In genomic region chr6:114930646-114931045, GRCm38 (mm10) we compare ENCODE assay signal across 11 mouse cellular contexts. TPM values are rescaled to one million over a fixed set of nuclear protein-coding genes. Genes with fewer than 3 reads are reported as not detected.
DNase-seq lines count a peak whose midpoint lies in the region; ATAC-seq and TF ChIP-seq lines count a peak whose summit lies in the region.
"Had no signal": no experiment of that assay in that cellular context is flagged by ENCODE, and none has a peak within 500 bp of the region (broad histone marks: within the 10 kb centered on the region; RNA-seq: fewer than 3 reads in every experiment).

No protein-coding gene starts in this region.

- peak overlapping the region; percentile 24; the same call in 1 of the 2 replicates for H3K9ac ChIP-seq in heart, embryonic 13.5 days
- H3K9ac ChIP-seq in heart, embryonic 12.5 days: no peak overlapping the region
- H3K9ac ChIP-seq in midbrain, postnatal 0 days (replicated peaks; ENCODE audit: low read length, poor library complexity, severe bottlenecking): no peak overlapping the region
- no peak overlapping the region for H3K9ac ChIP-seq in midbrain, embryonic 15.5 days
- no peak overlapping the region; the same call in 1 of the 2 replicates for H3K9ac ChIP-seq in intestine, embryonic 15.5 days
- H3K9ac ChIP-seq: forebrain, embryonic 12.5 days; stomach, embryonic 15.5 days had no signal

- H3K27me3 ChIP-seq in heart, embryonic 13.5 days (replicated peaks): no peaks in the 10 kb centered on the region
- H3K27me3 ChIP-seq in heart, embryonic 12.5 days (replicated peaks): no peaks in the 10 kb centered on the region
- no peaks in the 10 kb centered on the region for H3K27me3 ChIP-seq in midbrain, postnatal 0 days (ENCODE audit: insufficient read depth, low read length)
- no peaks in the 10 kb centered on the region for H3K27me3 ChIP-seq in midbrain, embryonic 15.5 days (replicated peaks)
- H3K27me3 ChIP-seq in intestine, embryonic 15.5 days (replicated peaks): no peaks in the 10 kb centered on the region
- 0 out of 2 replicates have a peak, but pooled peaks cover 3% of the 10 kb centered on the region for H3K27me3 ChIP-seq in heart, embryonic 10.5 days (ENCODE audit: insufficient read depth, poor library complexity, severe bottlenecking)
- H3K27me3 ChIP-seq: stomach, embryonic 15.5 days had no signal

- no peaks in the 10 kb centered on the region for H3K36me3 ChIP-seq in heart, embryonic 13.5 days
- no peaks in the 10 kb centered on the region for H3K36me3 ChIP-seq in heart, embryonic 12.5 days
- H3K36me3 ChIP-seq in midbrain, postnatal 0 days (ENCODE audit: insufficient read depth, low read length): no peaks in the 10 kb centered on the region
- no peaks in the 10 kb centered on the region for H3K36me3 ChIP-seq in midbrain, embryonic 15.5 days (replicated peaks)
- H3K36me3 ChIP-seq in intestine, embryonic 15.5 days: no peaks in the 10 kb centered on the region
- no peaks in the 10 kb centered on the region for H3K36me3 ChIP-seq in heart, embryonic 10.5 days
- H3K36me3 ChIP-seq: forebrain, embryonic 12.5 days; stomach, embryonic 15.5 days had no signal

- WGBS in heart, embryonic 13.5 days: 75% methylated on average over 8 of the region's 8 CpGs
- 81% methylated on average over 8 of the region's 8 CpGs for WGBS in heart, embryonic 12.5 days
- 88% methylated on average over 8 of the region's 8 CpGs for WGBS in midbrain, postnatal 0 days
- 89% methylated on average over 8 of the region's 8 CpGs for WGBS in midbrain, embryonic 15.5 days
- 83% methylated on average over 8 of the region's 8 CpGs for whole genome bisulfite sequencing in intestine, embryonic 15.5 days
- 84% methylated on average over 8 of the region's 8 CpGs for WGBS in heart, embryonic 10.5 days

- H3K4me1 ChIP-seq in heart, embryonic 13.5 days: peaks cover 30% of the 10 kb centered on the region
- peaks cover 22% of the 10 kb centered on the region for H3K4me1 ChIP-seq in heart, embryonic 12.5 days (replicated peaks)
- no peaks in the 10 kb centered on the region for H3K4me1 ChIP-seq in midbrain, postnatal 0 days (ENCODE audit: insufficient read depth, low read length)
- H3K4me1 ChIP-seq in midbrain, embryonic 15.5 days: peaks cover 7% of the 10 kb centered on the region; the same call in 1 of the 2 replicates
- peaks cover 27% of the 10 kb centered on the region for H3K4me1 ChIP-seq in intestine, embryonic 15.5 days (replicated peaks)
- H3K4me1 ChIP-seq in heart, embryonic 10.5 days: peaks cover 36% of the 10 kb centered on the region; the same call in 1 of the 2 replicates

- TF ChIP-seq CTCF in midbrain, postnatal 0 days (IDR thresholded peaks at IDR 0.05): no peak

- no peak overlapping the region for H3K4me3 ChIP-seq in heart, embryonic 13.5 days
- no peak overlapping the region for H3K4me3 ChIP-seq in heart, embryonic 12.5 days
- no peak overlapping the region for H3K4me3 ChIP-seq in midbrain, postnatal 0 days (ENCODE audit: low read depth, low read length)
- H3K4me3 ChIP-seq in midbrain, embryonic 15.5 days: no peak overlapping the region
- no peak overlapping the region for H3K4me3 ChIP-seq in intestine, embryonic 15.5 days (replicated peaks)
- H3K4me3 ChIP-seq in heart, embryonic 10.5 days: no peak overlapping the region
- H3K4me3 ChIP-seq: forebrain, embryonic 12.5 days; heart, adult 2 months; stomach, embryonic 15.5 days had no signal

- no peak overlapping the region for H3K4me2 ChIP-seq in heart, embryonic 13.5 days
- no peak overlapping the region for H3K4me2 ChIP-seq in heart, embryonic 12.5 days
- 0 out of 2 replicates have a peak overlapping the region, but pooled peaks have one; percentile 29 for H3K4me2 ChIP-seq in midbrain, postnatal 0 days (ENCODE audit: low read depth, low read length, poor library complexity, severe bottlenecking)
- H3K4me2 ChIP-seq in midbrain, embryonic 15.5 days: no peak overlapping the region
- H3K4me2 ChIP-seq in intestine, embryonic 15.5 days (replicated peaks): peak overlapping the region; percentile 50

- DNase-seq in midbrain, postnatal 0 days (ENCODE audit: low spot score): no peak
- DNase-seq in naive thymus-derived CD4-positive, alpha-beta T cell, adult 2 months (ENCODE audit: low read depth): peak; percentile 30
- DNase-seq in heart, embryonic 10.5 days (ENCODE audit: low spot score): no peak

- H3K9me3 ChIP-seq in heart, embryonic 13.5 days: 0 out of 2 replicates have a peak, but pooled peaks cover 4% of the 10 kb centered on the region
- H3K9me3 ChIP-seq in heart, embryonic 12.5 days (replicated peaks): peaks cover 5% of the 10 kb centered on the region; the same call in 1 of the 2 replicates
- H3K9me3 ChIP-seq in midbrain, postnatal 0 days (ENCODE audit: low read length): no peaks in the 10 kb centered on the region
- H3K9me3 ChIP-seq in midbrain, embryonic 15.5 days: no peaks in the 10 kb centered on the region
- H3K9me3 ChIP-seq in intestine, embryonic 15.5 days: no peaks in the 10 kb centered on the region
- H3K9me3 ChIP-seq in heart, embryonic 10.5 days: 0 out of 2 replicates have a peak, but pooled peaks cover 2% of the 10 kb centered on the region
- H3K9me3 ChIP-seq: forebrain, embryonic 12.5 days; stomach, embryonic 15.5 days had no signal

- no peak for ATAC-seq in heart, embryonic 13.5 days (ENCODE audit: extremely low read depth, insufficient number of reproducible peaks, low FRiP score, low TSS enrichment)
- ATAC-seq in heart, embryonic 12.5 days (ENCODE audit: insufficient number of reproducible peaks, low FRiP score): no peak
- no peak for ATAC-seq in midbrain, postnatal 0 days (ENCODE audit: low FRiP score)
- ATAC-seq in midbrain, embryonic 15.5 days (replicated peaks): no peak
- no peak for ATAC-seq in intestine, embryonic 15.5 days
- no peak for ATAC-seq in inflammation-experienced regulatory T-cells, adult 6 months

- H3K27ac ChIP-seq in heart, embryonic 13.5 days (replicated peaks): no peak overlapping the region
- H3K27ac ChIP-seq in heart, embryonic 12.5 days (ENCODE audit: poor library complexity, severe bottlenecking): no peak overlapping the region
- H3K27ac ChIP-seq in midbrain, postnatal 0 days (ENCODE audit: low read depth, low read length): no peak overlapping the region
- H3K27ac ChIP-seq in midbrain, embryonic 15.5 days: no peak overlapping the region
- peak overlapping the region; percentile 82 for H3K27ac ChIP-seq in intestine, embryonic 15.5 days
- H3K27ac ChIP-seq in heart, embryonic 10.5 days: no peak overlapping the region
- H3K27ac ChIP-seq: forebrain, embryonic 12.5 days; heart, adult 2 months had no signal

RNA-seq across cellular contexts. Expression of gene Vgll4, which starts 39.1 kb away (rescaled TPM):
- polyA plus RNA-seq in heart, embryonic 13.5 days (2015; fragmentation: Nextera tagmentation; extraction: Ambion mirVana): 62.5 and 72.1 TPM in 2 replicates
- polyA plus RNA-seq in heart, embryonic 12.5 days (2016; fragmentation: Nextera tagmentation; extraction: Ambion mirVana): 74.3 and 76.4 TPM in 2 replicates
- 43.7 and 58.5 TPM in 2 replicates for total RNA-seq in midbrain, postnatal 0 days (2014; rRNA removed)
- 36.0 and 40.7 TPM in 2 replicates for polyA plus RNA-seq in midbrain, postnatal 0 days (2015; fragmentation: Nextera tagmentation; extraction: Ambion mirVana)
- 47.3 and 52.4 TPM in 2 replicates for polyA plus RNA-seq in midbrain, embryonic 15.5 days (2015; fragmentation: Nextera tagmentation; extraction: Ambion mirVana)
- 74.8 and 76.0 TPM in 2 replicates for polyA plus RNA-seq in intestine, embryonic 15.5 days (2015; fragmentation: Nextera tagmentation; extraction: Ambion mirVana)
- 100 to 1,000 TPM; 118 to 183 (median 152) TPM for polyA plus RNA-seq in inflammation-experienced regulatory T-cells, adult 6 months (2017; shearing (Covaris generic))
- polyA plus RNA-seq in heart, embryonic 10.5 days (2016; fragmentation: Nextera tagmentation; extraction: Ambion mirVana): 58.5 and 76.8 TPM in 2 replicates

Comparison
In these comparisons a context has a peak if more than half of its experiments do, and no peak if none do; other contexts are left out.
1. H3K4me2 ChIP-seq: peak in midbrain, postnatal 0 days (single experiment) and intestine, embryonic 15.5 days (single experiment); none in heart, embryonic 13.5 days (single experiment), heart, embryonic 12.5 days (single experiment) and midbrain, embryonic 15.5 days (single experiment).